Mouse (Mus musculus) kidney, embryonic 16.5 days (tissue): Measurements from ENCODE around the gene Csrp2. TPM values are rescaled to one million over a fixed set of nuclear protein-coding genes. Genes with fewer than 3 reads are reported as not detected.

ENCODE experiments used
- ATAC-seq: fragments of 200-750 bp; cut with Nextera tagmentation; 2 replicates; pipeline ENCODE4 v1.8.0; 2017; ENCODE audit warnings: moderate TSS enrichment; ENCODE audit not compliant: low FRiP score, low TSS enrichment
- H3K27ac ChIP-seq: fragments of 300-500 bp; sonication (generic); 2 replicates; pipeline ENCODE4 v1.5.1; 2014; ENCODE audit warnings: low read length
- H3K27me3 ChIP-seq: fragments of 300-500 bp; sonication (generic); 2 replicates; pipeline ENCODE4 v1.6.1; 2014; ENCODE audit warnings: low read length, control low read depth, mixed read lengths; ENCODE audit not compliant: insufficient read depth
- H3K36me3 ChIP-seq: fragments of 300-500 bp; sonication (generic); 2 replicates; pipeline ENCODE4 v1.6.1; 2014; ENCODE audit warnings: low read length, control low read depth, mixed read lengths; ENCODE audit not compliant: insufficient read depth
- H3K4me1 ChIP-seq: fragments of 300-500 bp; sonication (generic); 2 replicates; pipeline ENCODE4 v1.6.1; 2014; ENCODE audit warnings: low read length, control low read depth, mixed read lengths; ENCODE audit not compliant: insufficient read depth
- H3K4me2 ChIP-seq: fragments of 300-500 bp; sonication (generic); replicated peaks from 2 replicates; pipeline ENCODE4 v1.6.1; 2014; ENCODE audit warnings: low read depth, low read length
- H3K4me3 ChIP-seq: fragments of 300-500 bp; sonication (generic); 2 replicates; pipeline ENCODE4 v1.5.1; 2014; ENCODE audit warnings: mild to moderate bottlenecking, low read length
- H3K9ac ChIP-seq: fragments of 300-500 bp; sonication (generic); replicated peaks from 2 replicates; pipeline ENCODE4 v1.6.1; 2014; ENCODE audit warnings: low read length
- H3K9me3 ChIP-seq: fragments of 300-500 bp; sonication (generic); 2 replicates; pipeline ENCODE4 v1.6.1; 2016; ENCODE audit warnings: low read length, control low read depth
- WGBS: fragments of 180-500 bp; shearing (Covaris S2); extraction: QIAGEN DNeasy Blood & Tissue Kit; methylation state at CpG from one replicate; pipeline ENCODE4 v1.1.7; 2014; 5-methylcytosine and 5-hydroxymethylcytosine counted together
- polyA plus RNA-seq: library from polyadenylated mRNA; unstranded; fragments of >200 nt; fragmentation: Nextera tagmentation; extraction: Ambion mirVana; gene quantifications from 2 replicates; pipeline ENCODE4 v1.2.1, GENCODE M21; 2015

Csrp2 gene
- polyA plus RNA-seq, 1 experiment from 2014 or later: 244 TPM

GRCm38 (mm10) chr10:110929756-110930155, 10.2 kb downstream of the Csrp2 start:
- H3K36me3 ChIP-seq: no peaks in the 10 kb centered on the region
- no peaks in the 10 kb centered on the region for H3K27me3 ChIP-seq
- whole genome bisulfite sequencing: 74% methylated on average over 4 of the region's 4 CpGs
- no peak overlapping the region for H3K9ac ChIP-seq
- H3K9me3 ChIP-seq: no peaks in the 10 kb centered on the region
- peaks cover 33% of the 10 kb centered on the region for H3K4me1 ChIP-seq
- no peak overlapping the region for H3K27ac ChIP-seq
- H3K4me3 ChIP-seq: no peak overlapping the region
- no peak overlapping the region for H3K4me2 ChIP-seq
- ATAC-seq: no peak

GRCm38 (mm10) chr10:110931161-110931912, 11.7 kb downstream of the Csrp2 start:
- peak overlapping the region; percentile 46 for H3K4me2 ChIP-seq
- peak overlapping the region; percentile 35; the same call in 1 of the 2 replicates for H3K9ac ChIP-seq
- peak overlapping the region; percentile 56; the same call in 1 of the 2 replicates for H3K27ac ChIP-seq
- no peaks in the 10 kb centered on the region for H3K27me3 ChIP-seq
- 0 out of 2 replicates have a peak, but pooled peaks cover 3% of the 10 kb centered on the region for H3K36me3 ChIP-seq
- WGBS: 56% methylated on average over 13 of the region's 13 CpGs
- H3K4me1 ChIP-seq: peaks cover 26% of the 10 kb centered on the region
- no peak for ATAC-seq
- H3K4me3 ChIP-seq: peak overlapping the region; percentile 23
- H3K9me3 ChIP-seq: no peaks in the 10 kb centered on the region

- WGBS: 47% methylated on average over 20 of the region's 20 CpGs
- H3K27me3 ChIP-seq: no peaks in the 10 kb centered on the region
- H3K4me2 ChIP-seq: peak overlapping the region; percentile 46
- H3K36me3 ChIP-seq: 0 out of 2 replicates have a peak, but pooled peaks cover 3% of the 10 kb centered on the region
- peak overlapping the region; percentile 56; the same call in 1 of the 2 replicates for H3K27ac ChIP-seq
- peak overlapping the region; percentile 35; the same call in 1 of the 2 replicates for H3K9ac ChIP-seq
- no peaks in the 10 kb centered on the region for H3K9me3 ChIP-seq
- H3K4me1 ChIP-seq: peaks cover 19% of the 10 kb centered on the region
- peak overlapping the region; percentile 23 for H3K4me3 ChIP-seq
- peak; percentile 76; the same call in 1 of the 2 replicates for ATAC-seq
Measured at GRCm38 (mm10) chr10:110931913-110932560, 12.4 kb downstream of the Csrp2 start.

GRCm38 (mm10) chr10:110933584-110933983, 14.0 kb downstream of the Csrp2 start:
- no peaks in the 10 kb centered on the region for H3K9me3 ChIP-seq
- no peak overlapping the region for H3K4me3 ChIP-seq
- no peak for ATAC-seq
- H3K36me3 ChIP-seq: peaks cover 13% of the 10 kb centered on the region
- peaks cover 9% of the 10 kb centered on the region; the same call in 1 of the 2 replicates for H3K4me1 ChIP-seq
- H3K27me3 ChIP-seq: no peaks in the 10 kb centered on the region
- H3K9ac ChIP-seq: no peak overlapping the region
- 79% methylated on average over 5 of the region's 5 CpGs for WGBS
- H3K4me2 ChIP-seq: no peak overlapping the region
- H3K27ac ChIP-seq: no peak overlapping the region

- Histone ChIP-seq H3K27ac (no peak overlapping the region), H3K36me3 (peaks cover 25% of the 10 kb centered on the region), H3K9me3 (no peaks in the 10 kb centered on the region), H3K27me3 (no peaks in the 10 kb centered on the region), H3K4me1 (peaks cover 12% of the 10 kb centered on the region; the same call in 1 of the 2 replicates), H3K4me3 (no peak overlapping the region), H3K4me2 (no peak overlapping the region), H3K9ac (no peak overlapping the region)
- WGBS: 86% methylated on average over 11 of the region's 11 CpGs
- no peak for ATAC-seq
Measured at GRCm38 (mm10) chr10:110935081-110935480, 15.5 kb downstream of the Csrp2 start.

GRCm38 (mm10) chr10:110935669-110936068, 16.1 kb downstream of the Csrp2 start:
- Histone ChIP-seq H3K27me3 (no peaks in the 10 kb centered on the region), H3K36me3 (peaks cover 25% of the 10 kb centered on the region), H3K9ac (no peak overlapping the region), H3K4me3 (no peak overlapping the region), H3K4me2 (no peak overlapping the region), H3K27ac (no peak overlapping the region), H3K4me1 (peaks cover 14% of the 10 kb centered on the region; the same call in 1 of the 2 replicates), H3K9me3 (no peaks in the 10 kb centered on the region)
- no peak for ATAC-seq
- WGBS: 62% methylated on average over 7 of the region's 7 CpGs

- Histone ChIP-seq H3K4me1 (peaks cover 8% of the 10 kb centered on the region; the same call in 1 of the 2 replicates), H3K27me3 (no peaks in the 10 kb centered on the region), H3K36me3 (peaks cover 41% of the 10 kb centered on the region), H3K9ac (no peak overlapping the region), H3K4me3 (no peak overlapping the region), H3K4me2 (no peak overlapping the region), H3K27ac (no peak overlapping the region), H3K9me3 (no peaks in the 10 kb centered on the region)
- ATAC-seq: no peak
- 91% methylated on average over 7 of the region's 7 CpGs for WGBS
Measured at GRCm38 (mm10) chr10:110938361-110938760, 18.8 kb downstream of the Csrp2 start.

GRCm38 (mm10) chr10:110938841-110939549, 19.4 kb downstream of the Csrp2 start:
- H3K27me3 ChIP-seq: no peaks in the 10 kb centered on the region
- H3K27ac ChIP-seq: no peak overlapping the region
- no peak overlapping the region for H3K4me3 ChIP-seq
- H3K36me3 ChIP-seq: peaks cover 43% of the 10 kb centered on the region
- peaks cover 8% of the 10 kb centered on the region; the same call in 1 of the 2 replicates for H3K4me1 ChIP-seq
- WGBS: 81% methylated on average over 19 of the region's 19 CpGs
- H3K9me3 ChIP-seq: no peaks in the 10 kb centered on the region
- no peak overlapping the region for H3K9ac ChIP-seq
- ATAC-seq: peak; percentile 32; the same call in 1 of the 2 replicates
- no peak overlapping the region for H3K4me2 ChIP-seq

GRCm38 (mm10) chr10:110939717-110940116, 20.1 kb downstream of the Csrp2 start:
- 77% methylated on average over 4 of the region's 4 CpGs for WGBS
- Histone ChIP-seq H3K36me3 (peaks cover 43% of the 10 kb centered on the region), H3K4me3 (no peak overlapping the region), H3K4me1 (peaks cover 8% of the 10 kb centered on the region; the same call in 1 of the 2 replicates), H3K27ac (no peak overlapping the region), H3K27me3 (no peaks in the 10 kb centered on the region), H3K9me3 (no peaks in the 10 kb centered on the region), H3K9ac (no peak overlapping the region), H3K4me2 (no peak overlapping the region)
- no peak for ATAC-seq
